Mouse (Mus musculus) testis, postnatal 10 days (tissue): ENCODE data around the gene Chd9.
"Not testable (repeated sequence)": the region's sequence is repeated elsewhere in the genome, so short reads cannot be mapped to it uniquely, and the experiment has no call there.

Experiments
- DNase-seq: peaks from one replicate; pipeline ENCODE4 v3.0.0; 2021; ENCODE audit warnings: low spot score

The Chd9 gene

GRCm38 (mm10) chr8:90871375-90872080, 43.4 kb downstream of the Chd9 start:
- DNase-seq, result peak; percentile 47

GRCm38 (mm10) chr8:90873051-90873450, 44.9 kb downstream of the Chd9 start:
- DNase-seq, result no peak

GRCm38 (mm10) chr8:90876213-90876721, 48.1 kb downstream of the Chd9 start:
- DNase-seq, result peak; percentile 50

DNA sequence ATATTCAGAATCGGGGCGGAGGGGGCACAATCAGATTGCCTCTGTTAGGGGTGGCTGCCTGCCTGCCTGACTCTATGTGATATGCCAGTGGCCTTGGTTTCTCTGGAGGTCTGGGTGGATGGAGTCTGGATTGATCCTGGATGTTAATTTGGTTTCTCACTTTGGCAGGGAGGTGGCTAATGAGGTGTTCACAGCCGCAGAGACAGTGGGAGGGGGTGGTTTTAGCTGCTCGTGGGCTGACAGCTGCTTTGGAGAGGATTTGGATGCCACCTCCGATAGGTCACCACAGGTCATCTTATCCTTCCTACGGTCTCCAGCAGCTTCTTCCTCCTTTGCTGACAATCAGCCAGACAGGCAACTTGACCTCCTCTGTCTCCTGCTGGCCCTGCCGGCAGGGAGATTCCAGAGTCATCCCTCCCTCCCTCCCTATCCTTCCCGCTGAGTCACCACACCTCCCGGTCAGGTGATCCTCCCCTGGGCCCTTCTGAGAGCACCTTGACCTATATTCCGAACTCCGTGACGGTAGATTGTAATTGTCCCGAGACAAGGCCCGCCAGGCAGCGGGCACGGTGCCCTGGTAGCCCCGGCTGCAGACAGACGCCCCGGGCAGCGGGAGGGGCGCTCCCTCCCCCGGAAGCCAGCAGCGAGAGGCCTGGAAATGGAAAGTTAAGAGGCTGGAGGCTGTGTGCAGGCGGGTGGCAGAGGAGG, 48.7 kb downstream of the Chd9 start:
- peak; percentile 68 for DNase-seq

DNA sequence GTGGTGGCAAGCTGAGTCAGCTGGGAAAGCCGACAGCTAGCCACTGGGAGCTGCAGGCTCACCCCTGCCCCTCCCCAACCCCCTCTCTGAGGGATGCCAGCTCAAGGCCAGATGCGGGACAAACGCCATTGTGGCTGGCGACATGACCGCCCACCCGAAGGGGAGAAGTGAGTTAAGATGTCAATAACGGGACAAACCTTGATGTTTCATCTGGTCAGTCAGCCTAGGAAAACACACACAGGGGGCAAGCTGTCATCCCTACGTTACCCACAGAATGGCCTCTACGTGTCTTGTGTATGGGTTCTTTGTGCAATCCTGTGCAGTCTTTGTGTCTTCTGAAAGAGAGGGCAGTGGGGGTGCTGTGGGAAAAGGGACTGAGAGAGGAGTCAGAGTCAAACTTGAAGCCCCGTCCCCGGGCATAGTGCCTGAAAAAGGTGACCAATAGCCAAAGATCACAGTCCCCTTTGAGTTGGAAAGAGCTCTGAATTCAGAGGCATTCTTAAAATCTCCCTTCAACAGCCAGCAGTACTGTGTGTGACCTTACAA, 49.4 kb downstream of the Chd9 start:
- DNase-seq, result peak; percentile 44

- no peak for DNase-seq
These were observed 50.4 kb downstream of the Chd9 start for GRCm38 (mm10) chr8:90878551-90878950.

DNA sequence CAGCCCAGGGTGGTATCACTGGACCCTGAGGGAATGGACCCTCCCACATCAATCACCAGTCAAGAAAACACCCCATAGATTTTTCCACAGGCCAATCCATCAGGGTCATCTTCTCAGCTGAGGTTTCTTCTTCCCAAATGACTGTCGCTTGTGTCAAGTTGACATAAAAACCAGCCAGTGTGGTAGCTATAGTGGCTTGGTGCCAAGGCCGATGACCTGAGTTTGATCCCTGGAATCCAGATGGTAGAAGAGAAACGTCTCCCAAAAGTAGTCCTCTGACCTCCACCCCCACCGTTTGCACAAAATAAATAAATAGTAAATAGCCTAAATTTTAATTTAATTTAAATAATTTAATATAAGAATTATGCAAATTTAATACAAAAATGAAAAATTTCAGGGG, 51.9 kb downstream of the Chd9 start:
- no peak for DNase-seq

- no peak for DNase-seq
These were observed 53.0 kb downstream of the Chd9 start for GRCm38 (mm10) chr8:90881181-90881580.

- DNase-seq, result no peak
These were observed 54.0 kb downstream of the Chd9 start for GRCm38 (mm10) chr8:90882088-90882691.

DNA sequence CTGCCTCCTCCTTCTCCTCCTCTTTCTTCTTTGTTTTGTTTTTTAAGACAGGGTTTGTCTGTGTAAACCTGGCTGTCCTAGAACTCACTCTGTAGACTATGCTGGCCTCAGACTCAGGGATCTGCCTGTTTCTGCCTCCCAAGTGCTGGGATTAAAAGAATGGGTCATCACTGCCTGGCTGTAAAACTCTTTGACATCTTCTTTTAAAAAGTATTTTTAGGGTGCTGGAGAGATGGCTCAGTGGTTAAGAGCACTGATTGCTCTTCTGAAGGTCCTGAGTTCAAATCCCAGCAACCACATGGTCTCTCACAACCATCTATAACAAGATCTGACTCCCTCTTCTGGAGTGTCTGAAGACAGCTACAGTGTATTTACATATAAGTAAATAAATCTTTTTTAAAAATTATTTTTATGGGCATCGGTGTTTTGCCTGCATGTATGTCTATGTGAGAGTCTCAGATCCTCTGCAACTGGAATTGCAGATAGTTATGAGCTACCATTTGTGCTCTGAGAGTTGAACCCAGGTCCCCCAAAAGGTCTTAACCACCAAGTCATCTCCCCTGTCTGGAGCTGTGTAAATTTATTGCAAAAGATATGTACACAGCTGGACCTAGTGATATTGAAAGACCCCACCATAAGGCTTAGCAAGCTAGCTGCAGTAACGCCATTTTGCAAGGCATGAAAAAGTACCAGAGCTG, 57.7 kb downstream of the Chd9 start:
- DNase-seq, result no peak

GRCm38 (mm10) chr8:90886369-90886712, 58.2 kb downstream of the Chd9 start:
- not testable (repeated sequence) for DNase-seq

- DNase-seq, result not testable (repeated sequence)
These were observed 59.2 kb downstream of the Chd9 start for GRCm38 (mm10) chr8:90887328-90887727.

DNA sequence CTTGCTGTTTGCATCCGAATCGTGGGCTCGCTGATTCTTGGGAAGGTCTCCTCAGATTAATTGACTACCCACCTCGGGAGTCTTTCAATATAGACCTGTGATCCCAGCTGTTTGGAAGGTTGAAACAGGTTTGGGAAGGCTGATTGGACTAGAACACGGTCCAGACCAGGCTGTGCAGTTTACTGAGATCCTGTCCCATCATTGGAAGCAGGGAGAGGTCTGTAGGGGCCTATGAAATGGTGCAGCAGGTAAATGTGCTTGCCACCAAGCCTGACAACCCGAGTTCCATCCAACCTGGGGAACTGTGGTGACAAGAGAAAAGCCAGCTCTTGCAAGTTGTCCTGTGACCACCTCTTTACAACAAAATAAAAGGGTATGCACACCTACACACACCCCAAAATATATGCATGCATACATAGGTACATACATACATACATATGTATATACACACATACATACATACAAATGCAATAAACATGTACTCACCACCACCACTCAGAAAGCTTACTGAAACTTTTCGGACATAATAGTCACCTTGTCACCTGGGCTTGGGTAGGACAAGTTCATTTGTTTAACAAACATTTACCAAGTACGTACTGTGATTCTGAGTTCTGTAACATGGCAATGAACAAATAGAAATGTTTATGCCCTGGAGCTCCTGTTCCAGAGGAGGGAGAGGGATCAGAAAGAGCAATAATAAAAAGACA, 63.9 kb downstream of the Chd9 start:
- no peak for DNase-seq

GRCm38 (mm10) chr8:90892579-90892919, 64.4 kb downstream of the Chd9 start:
- DNase-seq, result no peak

- DNase-seq, result no peak
These were observed 66.2 kb downstream of the Chd9 start for GRCm38 (mm10) chr8:90894231-90894914.

GRCm38 (mm10) chr8:90897343-90897742, 69.2 kb downstream of the Chd9 start:
- no peak for DNase-seq

DNA sequence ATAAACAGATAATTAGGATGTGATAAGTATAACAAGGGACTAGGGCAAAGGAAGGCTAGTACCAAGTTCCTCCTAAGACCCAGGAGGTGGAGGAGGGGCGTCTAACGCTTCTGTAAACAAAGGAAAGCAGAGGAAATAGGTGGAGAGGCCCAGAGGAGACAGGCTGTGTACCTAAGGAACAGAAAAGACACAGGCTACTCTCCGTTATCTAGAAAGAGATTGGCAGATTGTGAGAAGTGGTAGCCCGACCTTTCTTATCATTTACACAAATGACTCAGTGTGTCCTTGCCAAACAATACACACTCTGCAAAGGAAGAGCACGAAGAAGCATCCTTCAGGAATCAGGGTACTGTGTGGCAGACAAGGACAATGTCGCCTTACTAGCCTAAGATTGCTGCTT, 70.4 kb downstream of the Chd9 start:
- DNase-seq, result no peak

GRCm38 (mm10) chr8:90902002-90902401, 73.8 kb downstream of the Chd9 start:
- DNase-seq, result no peak

DNA sequence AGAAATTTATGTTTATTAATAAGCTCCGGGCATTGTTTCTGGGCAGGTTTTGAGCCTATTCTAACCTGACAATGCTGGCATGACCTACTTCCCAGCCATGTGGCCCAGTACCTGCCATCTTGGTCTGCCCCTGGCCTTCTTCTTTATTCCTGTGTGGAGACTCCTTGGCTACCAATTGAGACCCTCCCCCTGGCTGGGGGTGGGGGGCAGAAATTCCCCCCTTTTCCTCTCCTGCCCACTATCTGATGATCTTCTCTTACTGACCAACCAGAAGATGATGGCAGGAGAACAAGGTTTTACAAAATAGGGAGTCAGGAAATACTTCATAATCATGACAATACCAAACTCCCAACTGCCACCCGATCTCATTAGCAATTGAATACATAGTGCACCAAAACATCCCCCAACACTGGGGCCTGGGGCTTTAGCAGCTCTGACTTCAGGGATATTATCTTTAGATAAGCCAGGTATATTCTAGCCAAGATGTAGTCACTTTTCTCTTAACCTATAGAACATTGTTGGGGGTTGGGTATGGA, 76.1 kb downstream of the Chd9 start:
- DNase-seq, result no peak

DNA sequence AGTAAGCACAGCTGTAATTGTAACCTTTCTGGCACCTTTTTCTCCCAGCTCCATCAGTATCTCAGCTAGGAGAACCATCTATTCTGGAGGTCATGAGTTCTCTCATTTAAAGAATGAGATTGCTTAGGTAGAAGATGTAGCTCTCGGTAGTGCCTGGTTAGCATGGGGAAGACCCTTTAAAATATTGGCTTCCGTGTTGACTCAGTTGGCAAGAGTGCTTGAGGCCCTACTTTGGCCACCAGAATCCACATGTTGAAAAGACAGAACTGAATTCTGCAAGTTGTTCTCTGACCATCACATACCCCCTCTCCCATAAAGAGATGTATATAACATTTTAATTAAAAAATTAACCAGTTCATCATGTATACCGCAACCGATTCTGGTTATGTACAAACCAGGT, 78.8 kb downstream of the Chd9 start:
- no peak for DNase-seq

- no peak for DNase-seq
These were observed 79.3 kb downstream of the Chd9 start for GRCm38 (mm10) chr8:90907516-90907847.
